Mouse (Mus musculus) heart, postnatal 36 days (tissue): Measurements from ENCODE around the gene Hoxc12. TPM values are rescaled to one million over a fixed set of nuclear protein-coding genes. Genes with fewer than 3 reads are reported as not detected.

ENCODE experiments used
- DNase-seq, 2 experiments: peaks; one replicate each; pipeline ENCODE4 v3.0.0; 2021 to 2022
- intact Hi-C: fragments of 180-260 bp; cut with DNase I; formaldehyde crosslinking; loops from one replicate; pipeline ENCODE4 v1.15.1; 2025
- microRNA-seq, 2 experiments: library from miRNA; unstranded; fragments of <30 nt; microRNA quantifications; one replicate each; pipeline ENCODE4 v1.2.0; 2021; ENCODE audit warnings: borderline number of aligned reads in 2 of 2
- total RNA-seq, 2 experiments: library from RNA; stranded (reverse); gene quantifications; 2 replicates each; pipeline ENCODE4 v1.2.3; 2021

Hoxc12 gene
- total RNA-seq, 2 experiments from 2014 or later: not detected

- intact Hi-C loops: no loop called here
- DNase-seq: no peak
Measured at GRCm38 (mm10) chr15:102978615-102979515, 42.3 kb downstream of the Hoxc12 start.

GRCm38 (mm10) chr15:102979936-102980335 is 43.4 kb downstream of the Hoxc12 start:
- no peak for DNase-seq
- intact Hi-C loops: no loop called here

- intact Hi-C loops: no loop called here
- no peak for DNase-seq
Measured at GRCm38 (mm10) chr15:102980352-102980751, 43.8 kb downstream of the Hoxc12 start.

GRCm38 (mm10) chr15:102980912-102981311 is 44.4 kb downstream of the Hoxc12 start:
- intact Hi-C loops: no loop called here
- DNase-seq: no peak

GRCm38 (mm10) chr15:102981379-102982288 is 45.1 kb downstream of the Hoxc12 start:
- intact Hi-C loops: no loop called here
- no peak for DNase-seq

- DNase-seq: no peak
- intact Hi-C loops: no loop called here
Measured at GRCm38 (mm10) chr15:102983716-102984115, 47.2 kb downstream of the Hoxc12 start.

- DNase-seq: no peak
- intact Hi-C loops: no loop called here
Measured at GRCm38 (mm10) chr15:102984521-102984920, 48.0 kb downstream of the Hoxc12 start.

GRCm38 (mm10) chr15:102984925-102985324 is 48.4 kb downstream of the Hoxc12 start:
- DNase-seq: no peak
- intact Hi-C loops: loop anchor here (5.0 kb wide), 2 partner anchors 223 to 332 kb away; no protein-coding TSS in a partner anchor

- intact Hi-C loops: loop anchor here (1.0 to 5.0 kb wide), 4 partner anchors 144 to 330 kb away; no protein-coding TSS in a partner anchor
Measured at GRCm38 (mm10) chr15:102987124-102987833, 50.7 kb downstream of the Hoxc12 start.

GRCm38 (mm10) chr15:102988078-102988477 is 51.5 kb downstream of the Hoxc12 start:
- intact Hi-C loops: loop anchor here (5.0 kb wide), 2 partner anchors 226 to 329 kb away; no protein-coding TSS in a partner anchor
- no peak for DNase-seq

More at GRCm38 (mm10) chr15:102987124-102987833, 50.7 kb downstream of the Hoxc12 start:
- DNase-seq: peak; percentile 92 to 96

Small RNA genes within 50 kb of the gene (microRNA-seq; reads per million reads assigned to microRNA genes)
- gene Mir196a-2: 0 to 0.67 reads per million in 2 experiments

Other genes starting within 250 kb of the Hoxc12 start
- gene Calcoco1, start 214.6 kb upstream of the Hoxc12 start, total RNA-seq: 100 to 1,000 TPM; 111 to 137 TPM
- not detected for gene Hoxc13, start 15.7 kb upstream of the Hoxc12 start, total RNA-seq
- gene Hoxc11, start 17.7 kb downstream of the Hoxc12 start, total RNA-seq: not detected
- not detected for gene Hoxc10, start 30.0 kb downstream of the Hoxc12 start, total RNA-seq
- not detected for gene Hoxc5, start 30.7 kb downstream of the Hoxc12 start, total RNA-seq
- not detected for gene Hoxc9, start 39.7 kb downstream of the Hoxc12 start, total RNA-seq
- gene Hoxc8, start 53.9 kb downstream of the Hoxc12 start, total RNA-seq: not detected
- under 1 TPM in 1 of 2 experiments, not detected in 1; 0.25 TPM for gene Hoxc6, start 61.5 kb downstream of the Hoxc12 start, total RNA-seq
- not detected for gene Hoxc4, start 82.2 kb downstream of the Hoxc12 start, total RNA-seq
- gene Smug1, start 230.3 kb downstream of the Hoxc12 start, total RNA-seq: 10 to 100 TPM; 13.2 to 15.7 TPM